Mouse (Mus musculus) adrenal gland, postnatal 14 days (tissue): ENCODE measurements around the gene Kcng1. TPM values are rescaled to one million over a fixed set of nuclear protein-coding genes. Genes with fewer than 3 reads are reported as not detected.
A peak's percentile ranks its signal among the peaks of the same experiment; 100 is the strongest.

ENCODE experiments used
- DNase-seq: peaks from one replicate; pipeline ENCODE4 v3.0.0; 2021; ENCODE audit warnings: mixed read lengths
- total RNA-seq: library from RNA; stranded (reverse); gene quantifications from 2 replicates; pipeline ENCODE4 v1.2.3, GENCODE M21; 2021

Gene Kcng1
- total RNA-seq, 1 experiment from 2014 or later, result not detected

DNA sequence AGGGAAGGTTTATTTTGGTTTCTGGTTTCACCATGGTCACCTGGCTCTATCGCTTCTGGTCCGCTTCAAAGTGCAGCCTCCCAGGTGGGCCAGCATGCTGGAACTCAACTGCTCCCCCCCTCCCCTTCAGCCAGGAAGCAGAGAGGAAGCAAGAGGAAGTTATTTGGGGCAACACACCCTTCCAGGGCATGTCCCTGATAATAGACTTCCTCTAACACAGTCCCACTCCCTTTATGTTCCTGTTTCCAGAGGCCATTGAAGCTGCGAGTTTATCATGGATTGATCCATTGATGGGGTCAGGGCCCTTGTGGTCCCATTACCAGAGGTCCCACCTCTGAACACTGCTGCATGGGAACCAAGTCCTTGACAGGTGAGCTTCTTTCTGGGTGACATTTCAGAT lies 21.4 kb downstream of the Kcng1 start:
- DNase-seq, result no peak

DNA sequence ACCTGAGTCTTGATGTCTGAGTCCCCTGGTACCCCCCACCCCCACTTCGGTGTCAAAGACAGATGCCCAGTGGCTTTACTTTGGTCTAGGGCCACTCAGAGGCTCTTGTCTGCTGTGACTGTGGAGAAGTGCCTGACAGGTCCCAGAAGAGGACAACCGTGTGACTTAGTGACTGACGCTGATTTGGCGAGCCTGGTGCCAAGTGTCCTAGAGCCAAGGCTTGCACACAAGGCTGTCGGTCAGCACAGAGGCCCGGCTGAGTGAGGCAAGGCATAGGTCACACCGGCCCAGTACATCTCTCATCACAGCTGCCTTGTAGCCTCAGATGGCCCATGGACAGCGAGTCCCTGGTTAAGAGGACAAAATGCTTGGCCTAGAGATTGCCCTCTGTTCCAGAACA lies 22.5 kb downstream of the Kcng1 start:
- DNase-seq, result peak; percentile 43

DNA sequence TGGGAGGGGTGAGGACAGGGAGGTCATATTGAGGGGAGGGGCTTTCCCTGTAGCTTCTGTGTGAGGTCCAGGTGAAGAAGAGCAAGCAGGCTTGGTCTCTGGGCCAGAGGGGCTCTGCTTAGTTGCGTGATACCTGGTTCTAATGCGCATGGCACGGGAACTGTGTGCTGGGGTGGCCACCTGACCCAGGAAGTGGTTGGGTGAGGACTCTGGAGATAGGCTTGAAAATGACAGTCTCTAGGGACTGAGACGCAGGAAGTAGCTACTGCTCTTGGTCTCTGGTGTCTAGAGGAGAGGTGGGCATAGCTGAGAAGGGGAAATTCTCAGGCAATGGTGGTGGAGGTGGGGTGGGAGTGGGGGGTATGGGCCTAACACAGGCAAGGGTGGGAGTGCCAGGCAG lies 24.3 kb downstream of the Kcng1 start:
- no peak for DNase-seq

DNA sequence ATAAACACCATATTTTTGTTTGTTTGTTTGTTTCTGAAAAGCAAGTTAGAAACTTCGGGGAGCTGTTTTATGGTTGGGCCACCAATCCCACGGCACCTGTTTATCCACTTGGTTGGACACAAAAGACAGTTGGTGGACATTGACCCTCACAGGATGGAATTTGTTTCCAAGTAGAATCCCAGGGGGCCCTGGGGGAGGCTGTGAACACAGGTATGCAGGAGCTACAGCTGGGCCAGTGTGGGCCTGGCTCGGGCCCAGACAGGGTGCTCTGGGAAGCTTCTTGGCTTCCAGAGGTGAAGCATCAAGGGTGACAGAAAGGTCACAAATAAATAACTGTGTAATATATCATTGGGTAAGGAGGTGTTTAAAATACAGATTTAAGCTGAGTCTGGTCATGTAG lies 25.0 kb downstream of the Kcng1 start:
- DNase-seq, result no peak

DNA sequence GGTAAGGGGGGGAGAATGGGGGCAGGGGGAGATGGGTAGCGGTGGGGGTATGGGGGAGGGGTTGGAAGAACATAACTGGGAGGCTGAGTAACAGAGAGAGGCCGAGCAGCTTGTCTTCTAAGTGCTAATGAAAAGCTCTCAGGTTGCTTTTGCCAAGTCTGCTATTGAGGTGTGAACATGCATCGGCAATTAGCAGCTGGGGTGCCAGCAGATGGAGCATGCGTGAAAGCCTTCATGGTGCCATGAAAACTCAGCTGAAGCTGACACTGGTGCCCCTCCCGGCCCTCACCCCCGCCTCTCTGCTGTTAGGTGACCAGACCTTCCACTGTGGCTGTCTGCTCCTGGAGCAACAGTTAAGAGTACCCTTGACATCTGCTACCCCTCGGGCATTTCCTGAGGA lies 27.7 kb downstream of the Kcng1 start:
- no peak for DNase-seq

DNA sequence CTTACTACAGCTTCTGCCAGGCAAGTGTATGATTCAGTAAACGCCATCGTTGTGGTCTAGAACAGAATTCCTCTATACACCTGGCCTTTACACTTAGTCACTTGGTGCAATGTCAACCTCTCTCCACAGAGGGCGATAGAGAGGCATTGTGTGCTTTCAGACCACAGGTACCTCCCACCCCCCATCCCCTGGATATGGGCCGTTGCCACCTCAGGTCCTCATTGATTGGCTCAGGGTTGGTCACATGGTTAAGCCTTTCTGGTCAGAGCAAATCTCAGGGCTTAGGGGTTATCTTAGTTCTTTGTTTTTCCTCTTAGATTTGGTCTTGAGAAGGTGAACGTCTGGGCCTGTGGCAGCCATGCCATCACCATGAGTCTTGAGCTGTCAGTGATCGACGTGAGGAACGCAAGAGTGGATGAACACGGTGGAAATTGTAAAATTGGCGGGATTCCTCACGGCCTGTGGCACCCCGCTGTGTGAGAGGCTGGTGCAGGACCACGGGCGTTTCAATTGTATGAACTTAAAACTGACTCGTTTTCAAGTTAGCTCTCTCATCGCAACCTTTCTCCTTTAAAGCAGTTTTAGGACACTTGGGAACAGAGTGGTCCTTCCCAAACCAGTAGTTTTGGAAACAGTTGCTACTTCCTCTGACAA lies 28.8 kb downstream of the Kcng1 start:
- peak; percentile 29 for DNase-seq

DNA sequence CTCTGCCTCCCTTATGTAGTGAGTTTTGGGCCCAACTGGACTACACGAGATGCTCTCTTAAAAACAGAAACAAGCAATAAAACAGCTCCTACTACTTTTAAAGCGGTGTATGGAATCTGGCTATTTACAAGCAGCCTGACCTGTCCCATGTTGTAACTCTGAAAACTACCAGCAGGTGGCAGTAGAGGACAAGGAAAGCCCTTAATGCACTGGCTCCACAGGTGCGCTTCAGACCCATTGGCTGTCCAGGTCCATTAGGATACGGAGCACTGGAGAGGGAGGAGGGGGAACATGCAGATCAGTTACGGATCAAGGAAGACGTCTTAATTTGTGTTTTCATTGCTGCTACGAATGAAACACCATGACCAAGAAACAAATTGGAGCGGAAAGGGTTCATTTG lies 31.3 kb downstream of the Kcng1 start:
- DNase-seq, result peak; percentile 89

DNA sequence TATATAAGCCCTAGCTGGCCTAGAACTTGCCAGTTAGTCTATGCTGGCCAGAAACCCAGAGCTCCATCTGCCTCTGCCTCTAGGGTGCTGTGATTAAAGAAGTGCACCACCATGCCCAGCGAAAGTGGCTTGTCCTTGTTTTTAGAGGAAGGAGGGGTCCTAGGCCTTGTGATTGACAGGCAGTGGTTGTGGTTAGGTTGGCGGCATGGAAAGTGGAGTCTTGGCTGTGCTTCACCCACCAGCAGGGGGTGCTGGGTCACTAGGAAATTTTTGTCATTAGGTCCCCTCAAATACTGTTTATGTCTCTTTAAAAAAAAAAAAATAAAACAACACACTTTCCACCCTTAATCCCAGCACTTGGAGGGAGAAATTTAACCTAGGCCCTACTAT lies 32.7 kb downstream of the Kcng1 start:
- peak; percentile 26 for DNase-seq

DNA sequence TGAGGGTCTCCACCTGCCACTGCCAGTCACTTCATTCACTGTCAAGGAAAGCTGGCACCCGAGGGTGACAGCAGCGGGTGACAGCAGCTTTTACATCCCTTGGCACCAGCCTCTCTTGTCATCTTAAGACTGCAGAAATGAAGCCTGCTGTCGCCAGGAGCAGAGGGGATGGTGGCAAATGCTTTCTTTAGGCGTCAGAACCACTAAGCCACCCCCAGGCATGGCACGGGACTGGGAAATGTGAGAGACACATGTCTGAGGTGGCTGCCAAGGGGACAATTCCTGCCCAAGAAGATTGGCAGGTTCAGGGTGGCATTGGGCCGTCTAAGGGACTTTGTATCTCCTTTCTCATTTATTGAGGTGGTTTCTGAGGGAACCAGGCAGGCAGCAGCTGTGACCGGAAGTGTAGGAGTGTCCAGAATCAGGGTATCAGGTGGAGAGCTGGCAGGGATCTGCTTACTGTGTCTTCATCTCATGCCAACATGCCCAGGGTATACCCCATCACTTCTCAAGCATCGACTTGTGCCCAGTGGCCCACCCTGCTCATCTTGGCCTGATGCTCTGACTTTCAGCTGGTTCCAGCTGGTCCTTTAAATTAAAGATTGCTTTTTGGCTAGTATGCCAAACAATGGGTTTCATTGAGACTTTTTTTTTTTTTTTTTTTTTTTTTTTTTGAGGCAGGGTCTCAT lies 33.2 kb downstream of the Kcng1 start:
- DNase-seq, result no peak

DNA sequence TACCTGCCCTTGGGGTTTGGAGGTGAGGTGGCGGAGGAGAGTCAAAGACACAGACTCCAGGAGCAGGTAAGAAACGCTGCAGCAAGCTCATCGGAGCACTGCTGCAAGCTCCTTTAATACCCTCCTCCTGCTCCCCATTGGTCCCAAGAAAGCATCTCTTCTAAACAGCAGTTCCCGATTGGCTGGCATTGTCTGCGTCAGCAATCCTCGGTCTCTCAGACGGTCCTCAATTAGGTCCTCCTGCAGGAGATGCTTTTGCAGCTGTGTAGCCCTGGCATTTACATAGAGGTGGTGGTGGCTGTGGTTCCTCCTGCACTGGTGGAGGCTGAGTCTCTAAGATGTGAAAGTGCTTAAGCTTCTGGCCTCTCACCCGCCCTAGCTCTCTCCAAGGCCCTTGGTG lies 36.0 kb downstream of the Kcng1 start:
- DNase-seq, result no peak

DNA sequence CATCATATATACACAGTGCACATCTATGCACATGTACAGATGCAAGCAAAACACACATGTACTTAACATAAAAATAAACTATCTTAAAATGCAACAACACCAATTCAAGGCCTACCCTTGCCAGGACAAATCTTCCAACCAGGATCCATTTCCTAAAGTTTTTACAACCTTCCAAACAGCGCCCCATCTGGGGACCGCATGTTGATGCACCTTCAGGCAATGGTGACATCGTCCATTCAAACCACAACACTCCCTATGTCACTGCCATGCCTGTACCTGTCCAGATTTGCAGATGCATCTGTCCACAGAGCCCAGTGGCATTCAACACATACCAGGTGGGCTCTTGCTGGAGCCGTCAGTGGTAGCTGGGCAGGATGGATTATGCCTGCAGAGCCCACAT lies 38.3 kb downstream of the Kcng1 start:
- DNase-seq, result no peak

DNA sequence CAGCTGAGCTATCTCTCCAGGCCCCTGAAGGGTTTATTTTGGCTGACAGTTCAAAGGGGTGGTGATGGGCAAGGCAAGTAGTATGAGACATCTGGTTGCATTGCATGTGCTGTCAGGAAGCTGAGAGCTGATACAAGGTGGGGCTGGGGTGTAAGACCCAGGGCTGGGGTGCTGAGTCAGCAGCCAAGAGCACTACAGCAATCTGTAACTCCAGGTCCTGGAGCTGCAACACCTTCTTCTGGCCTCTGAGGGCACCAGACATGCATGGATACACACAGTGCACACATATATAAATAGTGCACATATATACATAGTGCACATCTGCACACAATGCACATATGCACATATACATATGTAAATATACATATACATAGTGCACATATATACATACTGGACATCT lies 38.7 kb downstream of the Kcng1 start:
- no peak for DNase-seq

DNA sequence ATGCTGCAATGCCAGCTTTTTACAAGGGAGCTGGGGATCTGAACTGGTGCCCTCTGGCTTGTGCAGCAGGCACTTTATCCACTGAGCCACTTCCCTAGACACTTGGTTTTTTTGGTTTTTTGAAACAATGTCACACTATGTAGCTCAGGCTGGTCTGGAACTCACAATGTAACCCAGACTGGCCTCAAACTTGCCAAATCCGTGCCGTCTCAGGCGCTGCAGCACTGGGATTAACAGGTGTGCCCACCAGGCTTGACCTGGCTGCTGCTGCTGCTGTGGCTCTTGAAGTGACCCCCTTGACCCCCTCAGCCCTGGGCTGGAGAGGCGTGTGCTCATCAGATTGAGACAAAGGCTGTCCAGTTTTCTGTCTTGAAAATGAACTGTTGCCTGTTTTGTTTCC lies 43.2 kb downstream of the Kcng1 start:
- DNase-seq, result no peak

DNA sequence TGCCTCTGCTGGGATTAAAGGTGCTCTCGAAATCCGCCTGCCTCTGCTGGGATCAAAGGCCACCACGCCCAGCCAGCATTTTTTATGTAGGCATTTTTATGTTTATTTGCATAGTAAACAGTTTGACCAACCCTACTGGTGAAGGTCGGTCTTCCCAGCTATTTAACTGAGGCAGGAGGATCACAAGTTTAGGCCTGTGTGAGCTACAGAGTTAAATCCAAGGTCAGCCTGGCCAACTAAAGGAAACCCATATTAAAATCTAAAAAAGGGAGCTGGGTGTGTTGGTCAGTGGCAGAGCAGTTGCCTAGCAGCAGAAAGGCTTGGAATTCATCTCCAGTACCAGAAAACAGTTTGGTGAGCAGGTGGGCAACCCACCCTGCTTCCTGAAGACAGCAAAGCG lies 48.2 kb downstream of the Kcng1 start:
- no peak for DNase-seq

DNA sequence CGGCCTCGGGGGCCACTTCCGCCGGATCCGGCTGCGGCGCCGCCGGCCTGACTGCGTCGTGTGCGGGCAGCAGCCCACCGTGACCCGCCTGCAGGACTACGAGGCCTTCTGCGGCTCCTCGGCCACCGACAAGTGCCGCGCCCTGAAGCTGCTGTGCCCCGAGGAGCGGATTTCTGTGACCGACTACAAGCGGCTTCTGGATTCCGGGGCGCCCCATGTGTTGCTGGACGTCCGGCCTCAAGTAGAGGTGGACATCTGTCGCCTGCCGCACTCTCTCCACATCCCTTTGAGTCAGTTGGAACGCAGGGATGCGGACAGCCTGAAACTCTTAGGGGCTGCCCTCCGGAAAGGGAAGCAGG lies 50.1 kb downstream of the Kcng1 start:
- no peak for DNase-seq

DNA sequence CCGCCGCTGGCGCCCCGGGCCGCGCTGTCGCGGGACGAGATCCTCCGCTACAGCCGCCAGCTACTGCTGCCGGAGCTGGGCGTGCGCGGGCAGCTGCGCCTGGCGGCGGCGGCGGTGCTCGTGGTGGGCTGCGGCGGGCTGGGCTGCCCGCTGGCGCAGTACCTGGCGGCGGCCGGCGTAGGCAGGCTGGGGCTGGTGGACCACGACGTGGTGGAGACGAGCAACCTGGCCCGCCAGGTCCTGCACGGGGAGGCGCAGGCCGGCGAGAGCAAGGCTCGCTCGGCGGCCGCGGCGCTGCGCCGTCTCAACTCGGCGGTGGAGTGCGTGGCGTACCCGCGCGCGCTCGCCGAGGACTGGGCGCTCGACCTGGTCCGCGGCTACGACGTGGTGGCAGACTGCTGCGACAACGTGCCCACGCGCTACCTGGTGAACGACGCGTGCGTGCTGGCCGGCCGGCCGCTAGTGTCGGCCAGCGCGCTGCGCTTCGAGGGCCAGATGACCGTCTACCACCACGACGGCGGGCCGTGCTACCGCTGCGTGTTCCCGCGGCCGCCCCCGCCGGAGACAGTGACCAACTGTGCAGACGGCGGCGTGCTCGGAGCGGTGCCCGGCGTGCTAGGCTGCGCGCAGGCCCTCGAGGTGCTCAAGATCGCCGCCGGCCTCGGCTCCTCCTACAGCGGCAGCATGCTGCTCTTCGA lies 50.6 kb downstream of the Kcng1 start:
- peak; percentile 63 for DNase-seq

DNA sequence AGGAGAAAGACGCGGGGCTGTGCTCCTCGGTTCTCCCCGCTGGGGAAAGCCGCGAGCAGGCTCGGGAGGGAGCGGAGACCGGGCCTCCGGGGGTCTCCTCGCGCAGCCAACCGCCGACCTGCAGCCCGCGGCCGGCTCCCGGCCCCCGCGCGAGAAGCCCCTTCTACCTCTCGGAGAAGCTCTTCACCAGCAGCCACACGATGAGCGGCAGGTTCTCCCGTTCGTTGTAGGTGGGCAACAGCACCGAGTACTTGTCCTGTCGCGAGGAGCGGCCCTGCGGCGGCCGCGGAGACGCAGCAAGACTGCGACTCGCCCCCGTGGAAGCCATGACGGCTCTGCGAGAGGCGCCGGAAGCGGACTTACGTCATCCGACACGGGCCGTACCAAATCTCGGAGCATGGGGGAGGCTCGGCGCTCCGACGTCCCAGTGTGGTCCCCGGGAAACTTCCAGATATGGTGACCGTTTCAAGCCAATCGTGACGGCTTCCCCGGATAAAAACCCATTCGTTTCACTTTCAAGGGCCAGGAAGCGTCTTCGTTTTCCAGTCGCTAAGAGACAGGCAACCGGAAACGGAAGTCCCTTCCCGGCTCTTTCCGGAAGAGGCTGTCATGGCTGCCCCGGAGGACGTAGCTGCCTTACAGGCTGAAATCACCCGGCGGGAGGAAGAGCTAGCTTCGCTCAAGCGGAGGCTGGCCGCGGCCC lies 51.4 kb downstream of the Kcng1 start, which contains the start of the genes Gm20716, Dpm1 and Mocs3:
Gene Gm20716, minus strand, starts transcription at position 339 of the 703 bp plus-strand sequence.
Gene Dpm1, minus strand, starts transcription at position 566 of the 703 bp plus-strand sequence.
Gene Mocs3, plus strand, starts transcription at position 597 of the 703 bp plus-strand sequence.
- DNase-seq, result peak; percentile 92

DNA sequence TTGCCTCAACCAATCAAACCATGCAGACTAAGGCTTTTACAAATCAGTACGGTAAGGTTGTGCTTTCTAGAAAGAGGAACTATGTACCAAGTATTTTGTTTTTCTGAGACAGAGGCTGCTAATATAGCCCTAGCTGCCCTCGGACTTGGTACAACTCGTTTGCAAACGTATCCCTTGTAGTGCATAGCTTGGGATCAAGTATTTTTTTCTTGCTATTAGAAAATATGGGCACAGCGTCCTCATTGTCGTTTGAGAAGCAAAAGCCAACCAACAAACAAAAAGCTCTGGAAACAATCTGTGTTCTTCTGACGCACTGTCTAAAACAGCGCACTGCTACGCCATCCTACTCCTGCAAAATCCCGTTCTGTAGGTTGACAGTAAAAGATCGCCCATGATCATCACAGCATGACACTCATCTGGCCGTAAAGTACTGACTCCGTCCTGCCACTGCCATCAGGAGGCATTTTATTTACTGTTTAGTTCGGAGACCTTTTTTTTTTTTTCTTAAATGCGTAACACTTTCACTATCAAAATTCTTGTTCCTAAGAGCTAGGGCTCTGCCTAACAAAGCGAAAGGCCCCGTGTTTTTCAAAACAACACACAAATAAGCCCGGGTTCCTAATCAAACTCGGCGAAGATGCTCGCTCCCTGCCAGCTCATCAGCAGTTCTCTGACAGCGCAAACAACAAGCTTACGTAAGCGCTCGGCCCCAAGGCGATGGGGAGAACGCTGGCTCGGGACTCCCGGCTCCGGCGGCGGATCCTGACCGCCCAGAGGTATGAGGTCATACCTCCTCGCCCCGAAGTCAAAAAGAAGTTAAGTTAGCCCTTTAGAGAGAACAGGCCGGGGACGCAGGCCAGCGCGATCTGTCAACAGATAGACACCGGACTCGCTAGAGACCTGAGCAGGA lies 52.2 kb downstream of the Kcng1 start:
- peak; percentile 78 for DNase-seq

DNA sequence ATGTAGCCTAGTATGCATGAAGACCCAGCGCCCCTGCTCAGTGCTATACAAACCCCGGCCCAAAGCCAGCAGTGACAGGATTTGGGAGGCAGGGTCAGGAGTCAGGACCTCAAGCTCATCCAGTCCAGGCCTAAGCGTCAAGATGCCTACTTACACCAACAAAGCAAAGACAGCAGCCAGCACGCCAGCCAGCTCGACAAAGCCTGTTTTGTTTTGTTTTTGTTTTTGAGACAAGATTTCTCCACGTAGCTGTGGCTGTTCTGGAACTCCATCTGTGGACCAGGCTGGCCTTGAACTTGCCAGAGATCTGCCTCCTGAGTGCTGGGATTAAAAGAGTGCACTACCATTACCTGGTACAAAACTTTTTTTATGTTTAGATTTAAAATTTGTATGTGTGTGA lies 58.2 kb downstream of the Kcng1 start:
- DNase-seq, result no peak

DNA sequence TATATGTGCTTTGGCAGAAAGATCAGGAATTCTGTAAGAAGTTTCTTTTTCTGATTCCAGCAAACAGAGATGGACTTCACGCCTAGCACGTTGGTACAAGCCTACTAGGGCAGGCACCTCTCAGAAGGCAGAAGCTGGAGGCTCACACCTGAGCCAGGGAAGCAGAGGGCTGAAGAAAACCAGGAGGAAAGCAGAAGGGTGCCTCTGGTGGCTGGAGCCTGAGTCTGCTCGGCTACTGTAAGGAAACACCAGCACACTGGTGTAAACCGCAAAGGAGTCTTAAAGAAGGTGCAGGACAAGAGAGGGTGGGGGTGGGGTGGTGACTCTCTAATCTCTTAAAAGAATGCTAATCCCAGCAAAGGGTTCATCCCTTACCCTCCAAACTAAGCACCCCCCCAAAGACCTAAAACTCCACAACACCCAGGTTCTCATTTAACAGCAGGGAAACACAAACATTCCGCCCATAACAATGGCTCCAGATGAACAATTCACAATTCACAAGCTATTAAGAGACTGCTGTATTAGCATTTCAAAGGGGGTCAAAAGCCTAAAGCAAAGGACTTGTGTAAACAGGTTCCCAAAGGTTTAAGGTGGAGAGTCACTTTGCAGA lies 67.6 kb downstream of the Kcng1 start:
- DNase-seq, result no peak
